Mouse (Mus musculus): ENCODE measurements around the gene Zmynd12.
A peak's percentile ranks its signal among the peaks of the same experiment; 100 is the strongest.

Zmynd12 gene

DNA sequence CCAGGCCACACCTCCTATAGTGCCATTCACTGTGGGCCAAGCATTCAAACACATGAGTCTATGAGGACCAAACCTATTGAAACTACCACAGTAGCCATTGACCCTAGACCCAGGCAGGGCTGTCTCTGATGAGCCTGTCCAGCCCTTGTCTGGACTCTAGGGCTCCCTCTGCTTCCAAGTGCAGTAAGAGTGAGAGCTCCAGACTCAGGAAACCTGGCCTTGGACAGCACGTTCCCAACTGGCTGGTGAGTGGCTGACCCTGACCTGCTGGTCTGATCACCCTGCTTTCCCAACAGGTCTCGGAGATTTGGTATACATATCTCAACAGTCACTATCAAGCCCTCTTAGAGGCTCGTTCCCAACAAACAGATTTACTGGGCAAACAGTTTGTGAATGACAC is 25.2 kb downstream of the Zmynd12 start:
- no peak for DNase-seq (ENCODE audit: low read depth, low spot score)

DNA sequence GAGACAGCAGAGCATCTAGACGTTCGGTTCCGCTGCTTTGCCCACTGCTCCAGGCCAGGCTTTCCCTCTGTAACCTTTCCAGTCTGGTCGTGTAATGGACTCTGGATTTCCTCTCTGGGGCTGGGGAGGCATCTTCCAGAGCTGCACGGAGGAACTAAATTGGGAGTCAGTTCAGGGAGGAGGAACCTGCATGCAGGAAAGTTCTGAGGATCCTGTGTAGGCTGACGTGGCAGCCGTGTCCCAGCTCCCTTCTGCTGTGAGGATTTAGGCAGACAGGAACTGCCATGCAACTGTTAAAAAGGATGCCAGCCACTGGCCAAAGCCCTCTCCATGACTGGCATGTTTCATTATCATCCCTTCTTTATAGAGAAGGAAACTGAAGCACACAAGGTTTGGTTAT is 27.8 kb downstream of the Zmynd12 start:
- no peak for DNase-seq (ENCODE audit: low read depth, low spot score)

GRCm38 (mm10) chr4:119453128-119453527 is 30.5 kb downstream of the Zmynd12 start:
- DNase-seq (ENCODE audit: low read depth, low spot score) = no peak

GRCm38 (mm10) chr4:119453533-119453932 is 30.9 kb downstream of the Zmynd12 start:
- DNase-seq (ENCODE audit: low read depth, low spot score) = no peak

DNA sequence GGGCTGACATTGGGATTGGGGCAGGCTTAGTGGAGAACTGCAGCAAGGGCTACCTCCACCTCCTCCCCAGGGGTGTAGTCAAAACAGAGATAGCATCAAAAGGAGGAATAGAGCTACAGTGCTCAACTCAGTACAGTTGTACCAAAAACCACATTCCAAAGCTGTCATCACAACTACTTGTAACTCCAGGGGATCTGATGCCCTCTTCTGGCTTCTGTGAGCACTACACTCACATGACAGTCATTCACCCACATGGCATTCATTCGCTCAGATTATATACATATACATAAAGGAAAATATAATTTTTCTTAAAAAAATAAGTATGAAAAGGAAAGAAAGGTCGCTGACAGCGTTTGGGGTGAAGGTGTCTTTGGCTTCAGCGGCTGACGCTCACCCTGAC is 37.7 kb downstream of the Zmynd12 start:
- no peak for DNase-seq (ENCODE audit: low read depth, low spot score)

- DNase-seq (ENCODE audit: low read depth, low spot score) = peak; percentile 94
Observed at GRCm38 (mm10) chr4:119460728-119461141, 38.1 kb downstream of the Zmynd12 start.

DNA sequence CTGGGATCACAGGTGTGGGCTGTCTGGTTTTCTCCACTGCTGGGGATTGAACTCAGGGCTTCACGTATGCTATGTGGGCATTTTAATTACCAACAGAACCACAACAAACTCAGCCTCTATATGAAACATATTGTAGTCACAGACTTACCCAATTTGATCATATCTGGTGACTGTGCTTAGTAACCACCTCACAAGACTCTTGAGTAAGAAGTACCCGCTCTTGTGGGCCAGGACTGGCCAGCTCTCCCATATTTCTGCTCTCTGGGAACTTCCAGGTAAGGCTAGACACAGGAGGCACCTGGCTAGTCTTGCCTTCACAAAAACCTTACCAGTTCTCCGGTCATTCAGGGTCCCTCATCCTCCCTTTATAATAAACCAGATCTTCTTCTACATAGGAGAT is 39.8 kb downstream of the Zmynd12 start:
- DNase-seq (ENCODE audit: low read depth, low spot score) = no peak

GRCm38 (mm10) chr4:119462858-119463755 is 40.5 kb downstream of the Zmynd12 start:
- DNase-seq (ENCODE audit: low read depth, low spot score) = peak; percentile 49

DNA sequence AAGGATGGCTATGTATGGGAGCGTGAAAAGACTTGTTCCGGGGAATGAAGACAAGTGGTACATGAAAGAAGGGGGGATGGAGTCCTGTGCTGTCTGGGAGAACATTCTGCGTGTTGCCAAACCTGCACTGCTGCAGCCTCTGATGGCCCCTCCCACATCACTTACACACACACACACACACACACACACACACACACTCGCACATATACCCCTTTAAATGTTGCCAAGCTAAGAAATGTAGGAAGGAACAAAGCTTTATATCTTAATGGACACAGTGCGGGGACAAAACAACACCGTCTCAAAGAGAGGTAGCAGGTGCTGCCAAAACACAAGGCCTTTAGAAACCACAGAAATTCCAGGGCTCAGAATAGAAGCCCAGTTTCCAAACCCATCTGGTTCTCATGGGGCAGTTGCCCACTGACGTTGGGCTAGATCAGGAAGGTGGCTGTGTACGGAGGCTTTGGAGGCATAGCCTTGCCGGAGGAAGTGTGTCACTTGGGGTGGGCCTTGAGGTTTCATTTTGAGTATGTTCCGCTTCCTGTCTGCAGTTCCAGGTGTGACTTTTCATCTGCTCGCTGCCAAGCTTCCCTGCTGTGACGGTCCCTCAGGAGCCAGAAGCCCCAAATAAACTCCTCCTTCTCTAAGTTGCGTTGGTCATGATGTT is 41.3 kb downstream of the Zmynd12 start:
- DNase-seq (ENCODE audit: low read depth, low spot score) = no peak

- no peak for DNase-seq (ENCODE audit: low read depth, low spot score)
Observed at GRCm38 (mm10) chr4:119465841-119466240, 43.2 kb downstream of the Zmynd12 start.

- no peak for DNase-seq (ENCODE audit: low read depth, low spot score)
Observed at GRCm38 (mm10) chr4:119467720-119468380, 45.2 kb downstream of the Zmynd12 start.

DNA sequence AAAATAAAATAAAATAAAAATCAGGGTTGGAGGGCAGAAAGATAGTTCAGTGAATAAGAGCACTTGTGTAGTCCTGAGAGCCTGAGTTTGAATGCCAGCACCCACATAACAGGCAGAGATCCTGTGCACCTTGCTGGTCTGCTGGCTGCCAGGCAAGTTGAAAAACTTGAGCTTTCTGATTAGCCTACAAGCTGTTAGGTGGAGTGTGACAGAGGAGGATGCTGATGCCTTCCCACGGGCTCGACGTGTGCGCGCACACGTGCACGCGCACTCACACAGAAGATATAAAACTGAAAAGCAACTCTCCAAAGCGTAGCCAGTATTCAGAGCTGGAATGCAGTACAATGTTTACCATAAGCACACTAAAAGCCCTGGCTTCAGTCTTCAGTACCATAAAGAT is 49.9 kb downstream of the Zmynd12 start:
- no peak for DNase-seq (ENCODE audit: low read depth, low spot score)

DNA sequence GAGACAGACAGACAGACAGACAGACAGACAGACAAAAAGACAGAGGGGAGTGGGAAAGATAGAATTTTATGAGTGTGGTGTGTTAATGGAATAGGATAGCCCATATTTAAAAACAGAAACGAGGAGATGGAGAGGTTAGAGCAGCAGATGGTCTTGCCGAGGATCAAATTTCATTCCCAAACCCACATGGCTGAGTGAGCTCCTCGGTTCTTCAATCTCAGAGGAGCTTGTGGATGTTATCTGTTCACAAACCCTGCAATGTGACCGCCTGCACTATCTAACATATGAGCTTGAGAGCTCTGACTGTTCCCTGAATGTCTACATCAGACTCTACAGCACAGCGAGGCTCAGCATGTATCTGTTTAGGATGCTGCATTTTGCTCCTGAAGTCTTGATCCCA is 50.5 kb downstream of the Zmynd12 start:
- no peak for DNase-seq (ENCODE audit: low read depth, low spot score)

- no peak for DNase-seq (ENCODE audit: low read depth, low spot score)
Observed at GRCm38 (mm10) chr4:119483051-119483450, 60.4 kb downstream of the Zmynd12 start.

DNA sequence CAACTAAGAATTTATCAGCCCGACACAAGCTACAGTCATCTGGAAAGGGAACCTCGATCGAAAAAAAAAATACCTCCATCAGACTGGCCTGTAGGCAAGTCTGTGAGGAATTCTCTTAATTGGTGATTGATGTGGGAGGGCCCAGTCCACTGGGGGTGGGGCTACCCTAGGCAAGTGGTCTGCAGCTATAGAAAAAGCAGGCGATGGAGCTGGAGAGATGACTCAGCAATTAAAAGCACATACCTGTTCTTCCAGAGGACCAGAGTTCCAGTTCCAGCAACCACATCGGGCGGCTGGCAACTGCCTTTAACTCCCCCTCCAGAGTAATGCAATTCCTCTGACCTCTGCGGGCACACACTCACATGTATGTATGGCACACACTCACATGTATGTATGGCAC is 62.3 kb downstream of the Zmynd12 start:
- no peak for DNase-seq (ENCODE audit: low read depth, low spot score)

DNA sequence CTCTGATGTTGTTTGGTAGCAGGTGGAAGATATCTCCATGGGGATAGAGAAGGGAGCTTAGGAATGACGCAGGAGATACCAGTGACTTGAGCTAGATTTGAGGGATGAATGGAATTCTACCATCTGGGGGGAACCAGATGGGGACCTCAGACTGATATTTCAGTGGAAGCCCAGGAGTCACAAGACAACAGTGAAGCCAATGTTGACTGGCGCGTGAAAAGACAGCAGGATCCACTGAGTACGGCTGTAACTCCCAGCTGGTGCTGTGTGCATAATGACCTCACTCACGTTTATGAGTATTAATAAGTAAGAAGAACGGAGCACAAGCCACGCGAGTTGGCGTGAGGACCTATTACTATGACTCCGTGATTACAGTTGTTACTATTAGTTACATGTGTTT is 67.1 kb downstream of the Zmynd12 start:
- DNase-seq (ENCODE audit: low read depth, low spot score) = no peak

GRCm38 (mm10) chr4:119490806-119491205 is 68.2 kb downstream of the Zmynd12 start:
- DNase-seq (ENCODE audit: low read depth, low spot score) = no peak

DNA sequence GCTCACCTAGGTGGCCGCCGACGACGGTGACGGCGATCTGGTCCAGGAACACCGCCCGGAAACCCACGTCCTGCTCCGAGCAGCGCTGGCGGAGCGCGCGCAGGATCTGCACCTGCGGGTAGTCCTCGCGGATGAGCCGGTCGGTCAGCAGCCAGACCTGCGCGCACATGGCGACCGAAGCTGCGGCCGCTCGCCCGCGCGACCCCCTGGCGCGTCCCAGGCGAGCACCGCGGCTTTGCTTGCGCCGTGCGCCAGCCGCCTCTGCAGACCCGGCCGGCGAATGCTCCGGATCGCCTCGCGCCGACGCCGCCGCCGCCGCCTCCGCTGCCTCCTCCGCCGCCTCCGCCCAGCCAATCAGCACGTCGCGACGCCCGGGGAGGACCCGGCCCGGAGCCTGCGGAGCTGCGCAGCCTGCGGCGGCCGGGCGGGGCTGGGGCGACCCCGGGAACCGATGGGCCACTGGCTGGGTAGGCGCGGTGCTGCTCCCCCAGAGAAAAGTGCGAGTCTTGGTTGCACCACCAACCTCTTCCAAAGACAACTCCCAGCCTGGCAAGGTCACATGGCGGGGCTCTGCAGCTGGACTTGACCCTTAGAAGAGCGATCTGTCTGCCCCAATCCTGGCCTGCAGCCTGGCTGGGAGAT is 69.8 kb downstream of the Zmynd12 start, which contains the start of gene Rimkla:
Rimkla (minus strand) TSS at position 338 of the 642 bp plus-strand sequence.
- DNase-seq (ENCODE audit: low read depth, low spot score) = no peak

DNA sequence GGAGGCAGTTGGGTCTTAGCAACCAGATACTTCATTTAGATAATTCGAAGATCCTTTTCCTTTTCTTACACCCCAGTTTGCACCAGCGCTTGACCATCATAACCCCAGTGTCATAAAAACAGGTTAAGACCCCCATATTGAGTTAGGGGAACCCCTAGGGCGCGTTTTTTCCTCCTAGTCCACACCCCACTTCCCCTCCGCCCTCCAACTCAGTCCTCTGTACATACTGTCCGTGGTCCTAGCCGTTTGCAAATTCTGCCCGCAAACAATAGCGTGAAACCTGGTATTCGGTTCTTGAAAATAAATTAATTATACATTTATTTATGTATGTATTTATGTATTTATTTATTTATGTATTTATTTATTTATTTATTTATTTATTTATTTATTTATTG is 70.3 kb downstream of the Zmynd12 start:
- no peak for DNase-seq (ENCODE audit: low read depth, low spot score)

DNA sequence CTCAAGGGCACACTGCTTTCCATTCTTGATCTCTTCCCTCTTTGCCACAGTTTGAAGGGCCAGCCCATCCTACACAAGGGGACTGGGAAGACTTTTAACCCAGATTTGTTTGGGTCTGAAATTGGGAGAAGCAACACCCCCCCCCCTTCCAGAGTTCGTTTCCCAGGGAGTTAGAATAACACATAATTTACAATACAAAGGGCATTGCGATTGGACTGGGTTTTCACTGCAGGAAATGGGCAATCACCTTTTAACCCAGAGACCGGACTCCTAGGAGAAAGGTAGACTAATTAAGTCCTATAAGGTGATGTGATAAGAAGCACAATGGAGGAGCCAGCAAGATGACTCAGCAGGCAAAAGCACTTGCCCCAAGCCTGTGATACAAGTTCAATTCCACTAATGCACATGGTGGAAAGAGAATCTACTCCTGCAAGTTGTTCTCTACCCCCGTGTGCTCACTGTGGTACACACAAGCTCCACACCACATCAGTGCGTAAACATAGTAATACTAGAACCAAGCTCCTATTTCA is 75.8 kb downstream of the Zmynd12 start:
- DNase-seq (ENCODE audit: low read depth, low spot score) = no peak

DNA sequence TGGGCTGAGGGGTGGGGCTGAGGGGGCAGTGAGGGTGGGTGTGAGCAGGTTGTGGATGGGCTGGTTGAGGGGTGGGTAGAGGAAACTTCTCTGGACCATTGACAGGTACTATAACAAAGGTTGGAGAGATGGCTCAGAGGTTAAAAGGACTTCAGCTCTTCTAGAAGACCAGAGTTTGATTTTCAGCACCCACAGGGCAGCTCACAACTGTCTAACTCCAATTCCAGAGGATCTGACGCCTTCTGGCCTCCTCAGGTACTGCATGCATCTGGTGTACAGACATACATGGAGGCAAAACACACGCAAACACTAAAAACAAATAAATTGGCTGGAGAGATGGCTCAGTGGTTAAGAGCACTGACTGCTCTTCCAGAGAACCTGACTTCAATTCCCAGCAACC is 89.0 kb downstream of the Zmynd12 start:
- no peak for DNase-seq (ENCODE audit: low read depth, low spot score)

DNA sequence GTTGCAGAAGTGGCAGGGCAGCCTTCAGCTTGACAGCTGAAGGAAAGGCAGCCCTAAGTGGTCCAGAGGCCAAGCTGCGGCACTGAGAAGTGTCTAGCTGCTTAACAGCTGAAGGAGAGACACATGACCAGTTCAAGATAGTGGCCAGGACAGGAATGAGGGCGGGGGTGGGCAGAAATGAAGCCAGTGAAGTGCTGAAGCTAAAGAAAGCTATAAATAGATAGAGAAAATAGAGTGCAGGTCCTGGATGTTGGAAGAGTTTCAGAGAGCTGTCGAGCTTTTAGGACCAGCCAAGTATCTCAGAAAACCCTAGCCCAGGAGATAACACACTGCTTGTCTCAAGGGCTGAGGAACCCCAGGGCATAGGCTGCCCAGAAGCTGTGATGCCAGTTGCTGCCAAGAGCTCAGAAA is 90.1 kb downstream of the Zmynd12 start:
- no peak for DNase-seq (ENCODE audit: low read depth, low spot score)

Measured in telencephalon, adult 2 months (tissue).